Mouse (Mus musculus): ENCODE data around the gene Trem1.

The Trem1 gene

GRCm38 (mm10) chr17:48232518-48232917 lies at the start of gene Trem1:
TSS of gene Trem1 (plus strand) at chr17:48232768.
- no peak for DNase-seq

- DNase-seq, result no peak
Measured at GRCm38 (mm10) chr17:48185252-48185651, 47.3 kb upstream of the Trem1 start.

GRCm38 (mm10) chr17:48192366-48192765 lies 40.2 kb upstream of the Trem1 start:
- DNase-seq, result no peak

GRCm38 (mm10) chr17:48203086-48203485 lies 29.5 kb upstream of the Trem1 start:
- no peak for DNase-seq

GRCm38 (mm10) chr17:48212596-48212995 lies 20.0 kb upstream of the Trem1 start:
- no peak for DNase-seq

GRCm38 (mm10) chr17:48213511-48213910 lies 19.1 kb upstream of the Trem1 start:
- DNase-seq, result no peak

GRCm38 (mm10) chr17:48215429-48215828 lies 17.1 kb upstream of the Trem1 start:
- no peak for DNase-seq

GRCm38 (mm10) chr17:48230680-48231079 lies 1.9 kb upstream of the Trem1 start:
- no peak for DNase-seq

GRCm38 (mm10) chr17:48233789-48234188 lies 1.2 kb downstream of the Trem1 start:
- no peak for DNase-seq

GRCm38 (mm10) chr17:48234550-48234949 lies 2.0 kb downstream of the Trem1 start:
- no peak for DNase-seq

GRCm38 (mm10) chr17:48235773-48236370 lies 3.3 kb downstream of the Trem1 start:
- no peak for DNase-seq

GRCm38 (mm10) chr17:48237621-48238020 lies 5.1 kb downstream of the Trem1 start:
- no peak for DNase-seq

- no peak for DNase-seq
Measured at GRCm38 (mm10) chr17:48247221-48247928, 14.8 kb downstream of the Trem1 start, which contains the start of gene Trem3. TSS of gene Trem3 (plus strand) at chr17:48247777.

GRCm38 (mm10) chr17:48249039-48249438 lies 16.5 kb downstream of the Trem1 start:
- DNase-seq, result no peak

- DNase-seq, result no peak
Measured at GRCm38 (mm10) chr17:48249501-48249900, 16.9 kb downstream of the Trem1 start.

- DNase-seq, result no peak
Measured at GRCm38 (mm10) chr17:48250631-48251030, 18.1 kb downstream of the Trem1 start.

- no peak for DNase-seq
Measured at GRCm38 (mm10) chr17:48256575-48256974, 24.0 kb downstream of the Trem1 start.

GRCm38 (mm10) chr17:48261868-48262267 lies 29.3 kb downstream of the Trem1 start:
- DNase-seq, result no peak

- DNase-seq, result no peak
Measured at GRCm38 (mm10) chr17:48263741-48264362, 31.3 kb downstream of the Trem1 start, which contains the start of gene Treml4. TSS of gene Treml4 (plus strand) at chr17:48264295.

GRCm38 (mm10) chr17:48264662-48265061 lies 32.1 kb downstream of the Trem1 start:
- DNase-seq, result no peak

- DNase-seq, result no peak
Measured at GRCm38 (mm10) chr17:48266138-48266537, 33.6 kb downstream of the Trem1 start.

GRCm38 (mm10) chr17:48266610-48267304 lies 34.2 kb downstream of the Trem1 start:
- DNase-seq, result no peak

- DNase-seq, result no peak
Measured at GRCm38 (mm10) chr17:48267591-48267990, 35.0 kb downstream of the Trem1 start.
